Mouse (Mus musculus): ENCODE results near the gene Vps13a.
"Not testable (repeated sequence)": the region's sequence is repeated elsewhere in the genome, so short reads cannot be mapped to it uniquely, and the experiment has no call there.

Vps13a gene

GRCm38 (mm10) chr19:16780790-16781384, at the start of gene Vps13a:
Vps13a (minus strand) TSS chr19:16780933.
- DNase-seq = peak; percentile 81 to 86

- DNase-seq = no peak
These were observed 46.9 kb upstream of the Vps13a start for GRCm38 (mm10) chr19:16827657-16828056.

DNA sequence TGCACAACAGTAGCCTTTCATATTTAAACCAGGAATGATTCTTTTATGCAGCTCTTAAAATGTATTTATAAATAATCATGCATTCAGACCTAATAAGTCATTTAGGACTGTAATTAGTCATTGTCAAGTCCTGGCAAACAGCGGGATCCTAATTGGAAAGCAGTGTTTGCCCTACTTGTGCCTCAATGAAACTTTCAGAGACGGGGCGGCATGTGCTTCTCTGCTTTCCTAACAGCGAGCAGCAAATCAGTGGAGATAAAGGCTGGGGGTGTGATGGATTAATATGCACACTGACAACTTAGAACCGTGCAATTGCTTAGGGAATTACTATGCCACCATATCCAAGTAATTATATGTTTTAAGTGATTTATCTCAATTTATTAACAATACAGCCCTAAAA, 44.5 kb upstream of the Vps13a start:
- DNase-seq = no peak

DNA sequence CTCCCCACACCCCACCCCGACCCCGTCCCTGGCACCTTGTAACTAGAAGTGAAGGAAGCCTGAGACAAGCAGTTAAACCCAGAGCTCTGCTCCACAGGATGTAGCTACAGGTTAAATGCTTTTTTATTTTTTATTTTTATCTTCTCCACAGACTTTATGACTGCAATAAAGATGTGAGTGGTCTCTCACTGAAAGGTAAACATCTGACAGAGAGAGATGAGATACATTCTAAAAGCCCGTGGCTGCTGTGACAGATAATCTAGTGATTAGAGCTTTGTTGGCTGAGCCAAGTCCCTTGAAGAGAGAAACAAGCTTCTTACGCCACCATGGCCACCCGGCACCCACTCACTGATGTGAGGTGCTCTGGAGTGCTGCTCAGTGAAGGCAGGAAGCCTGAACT, 34.1 kb upstream of the Vps13a start:
- DNase-seq = no peak

GRCm38 (mm10) chr19:16813306-16813705, 32.6 kb upstream of the Vps13a start:
- peak; percentile 3 to 9 for DNase-seq

DNA sequence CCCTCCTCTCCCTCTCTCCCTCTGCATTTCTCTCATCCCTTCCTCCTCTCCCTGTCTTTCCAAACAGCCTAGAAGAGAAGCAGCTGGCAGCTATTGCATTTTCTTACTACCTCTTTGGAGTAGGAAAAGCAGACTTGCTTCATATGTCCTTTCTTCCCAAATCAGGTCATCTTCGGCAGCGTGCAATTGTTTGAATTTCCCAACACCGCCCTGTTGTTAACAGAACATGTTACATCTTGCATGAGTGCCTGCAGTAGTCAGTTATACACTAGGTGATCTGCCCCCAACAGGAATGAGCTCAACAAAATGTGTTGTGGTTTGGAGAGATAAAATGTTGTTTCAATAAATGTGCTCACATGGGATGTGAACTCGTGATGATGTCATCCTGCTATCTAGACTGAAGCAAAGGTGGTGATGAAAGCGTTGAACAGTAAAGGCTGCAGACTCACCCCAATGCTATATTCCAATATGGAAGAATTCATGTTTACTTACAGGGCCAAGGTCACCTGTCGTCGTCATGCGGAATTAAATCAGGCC, 31.4 kb upstream of the Vps13a start:
- DNase-seq = no peak

GRCm38 (mm10) chr19:16805102-16805501, 24.4 kb upstream of the Vps13a start:
- DNase-seq = no peak

GRCm38 (mm10) chr19:16804578-16804977, 23.8 kb upstream of the Vps13a start:
- no peak for DNase-seq

DNA sequence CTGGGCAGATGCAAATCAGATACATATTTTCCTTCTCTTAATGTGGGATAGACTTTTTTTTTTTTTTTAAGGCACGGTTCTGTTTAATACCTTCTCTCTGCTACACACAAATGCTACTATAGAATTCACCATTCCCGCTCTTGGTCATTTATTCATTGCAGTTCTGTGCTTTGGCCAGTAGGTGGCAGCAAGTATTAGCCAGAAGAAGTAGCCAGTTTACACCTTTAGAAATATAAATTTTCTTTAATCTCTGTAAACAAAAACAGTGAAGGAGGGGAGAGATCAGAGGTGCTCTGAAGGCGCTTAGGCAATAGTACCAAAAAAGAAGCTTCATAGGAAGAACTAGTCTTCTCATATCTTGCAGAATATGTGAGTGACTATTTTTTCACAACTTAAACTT, 22.0 kb upstream of the Vps13a start:
- peak; percentile 45 to 54 for DNase-seq

- no peak for DNase-seq
These were observed 21.4 kb upstream of the Vps13a start for GRCm38 (mm10) chr19:16802123-16802522.

- DNase-seq = no peak
These were observed 17.2 kb upstream of the Vps13a start for GRCm38 (mm10) chr19:16797923-16798322.

DNA sequence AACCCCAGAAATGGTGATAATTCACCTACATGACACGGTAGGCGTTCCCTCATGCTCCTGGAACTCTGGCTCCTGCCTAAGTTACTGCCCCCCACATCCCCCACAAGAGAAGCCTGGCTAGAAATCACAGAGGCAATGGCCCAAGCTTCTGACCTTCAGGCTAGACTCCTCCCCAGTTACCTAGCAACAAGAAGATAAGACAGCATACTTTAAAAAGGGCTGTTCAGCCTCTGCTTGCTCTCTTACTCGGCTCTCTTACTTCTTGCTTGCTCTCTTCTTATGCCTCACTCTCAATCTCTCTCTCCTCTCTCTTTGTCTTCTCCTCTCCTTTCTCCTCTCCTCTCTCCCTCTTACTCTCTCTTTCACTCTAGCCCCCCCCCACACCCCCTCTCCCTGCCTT, 13.8 kb upstream of the Vps13a start:
- DNase-seq = not testable (repeated sequence)

DNA sequence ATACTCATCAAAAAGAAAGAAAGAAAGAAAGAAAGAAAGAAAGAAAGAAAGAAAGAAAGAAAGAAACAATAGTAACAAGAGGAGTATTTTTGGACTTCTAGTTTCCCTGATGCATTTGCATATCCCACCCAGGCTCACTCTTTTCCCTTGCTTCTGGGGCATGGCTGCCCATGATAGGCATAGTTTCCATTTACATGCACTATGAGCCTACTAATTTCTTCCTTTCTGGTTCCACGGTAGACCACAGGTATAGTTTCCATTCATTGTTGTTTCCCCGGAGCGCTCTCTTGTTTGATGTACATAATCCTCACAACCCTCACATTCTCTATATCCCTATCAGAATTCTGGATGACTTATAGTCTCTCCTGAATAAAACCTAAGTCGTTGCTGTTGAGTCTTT, 9.2 kb upstream of the Vps13a start:
- DNase-seq = no peak

DNA sequence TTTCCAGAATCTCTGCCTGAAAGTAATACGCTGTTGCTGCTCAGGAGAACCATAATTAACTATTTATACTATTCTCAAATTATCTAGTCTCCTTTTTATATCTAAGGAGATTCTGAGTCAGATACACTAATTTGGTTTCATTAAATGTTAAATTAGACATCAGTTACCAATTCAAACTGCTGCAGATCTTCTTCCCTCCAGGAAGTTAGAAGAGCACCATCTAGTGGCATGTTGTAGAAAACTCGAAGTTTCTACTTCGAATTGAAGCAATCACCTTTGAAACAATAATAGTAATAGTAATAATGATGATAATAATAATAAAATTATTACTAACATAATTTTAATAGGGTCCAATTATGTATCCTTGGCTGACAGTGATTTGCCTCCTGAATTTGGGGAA, 4.1 kb upstream of the Vps13a start:
- DNase-seq = no peak

DNA sequence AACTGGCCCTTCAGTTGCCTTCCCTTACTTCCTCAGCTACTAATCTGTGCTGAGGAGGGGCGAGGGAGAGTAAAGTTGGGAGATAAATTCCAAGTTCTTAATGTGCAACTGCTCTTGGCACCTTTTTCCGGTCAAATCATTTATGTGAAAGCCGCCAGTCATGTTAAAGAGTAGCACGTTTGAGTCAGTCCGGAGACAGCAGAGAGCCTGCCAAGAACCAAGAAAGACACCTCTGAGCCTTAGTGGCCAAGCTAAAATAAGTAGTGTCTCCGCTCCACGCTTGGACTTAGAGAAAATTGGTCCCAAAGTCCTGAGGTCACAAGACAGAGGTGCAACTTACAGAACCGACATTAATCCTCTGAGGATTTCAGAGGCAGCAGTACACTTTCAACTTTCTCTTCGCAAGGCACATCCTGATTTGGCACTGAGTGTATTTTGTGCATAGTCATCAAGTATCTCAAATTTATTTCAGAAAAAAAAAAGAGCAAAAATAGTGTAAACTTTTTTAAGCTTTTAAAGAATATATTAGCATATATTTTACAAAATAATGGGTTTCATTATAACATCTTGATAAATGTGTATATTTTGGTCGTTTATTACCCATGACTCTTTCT, 780 bp upstream of the Vps13a start:
- no peak for DNase-seq

GRCm38 (mm10) chr19:16780251-16780783, 416 bp downstream of the Vps13a start:
- peak; percentile 54 to 56 for DNase-seq

- no peak for DNase-seq
These were observed 947 bp downstream of the Vps13a start for GRCm38 (mm10) chr19:16779786-16780185.

GRCm38 (mm10) chr19:16779281-16779680, 1.5 kb downstream of the Vps13a start:
- peak; percentile 7 to 19 for DNase-seq

GRCm38 (mm10) chr19:16778578-16778977, 2.2 kb downstream of the Vps13a start:
- DNase-seq = no peak

- no peak for DNase-seq
These were observed 2.8 kb downstream of the Vps13a start for GRCm38 (mm10) chr19:16777901-16778300.

GRCm38 (mm10) chr19:16777391-16777790, 3.3 kb downstream of the Vps13a start:
- DNase-seq = not testable (repeated sequence)

GRCm38 (mm10) chr19:16773237-16774016, 7.3 kb downstream of the Vps13a start:
- DNase-seq = no peak

GRCm38 (mm10) chr19:16767407-16767806, 13.3 kb downstream of the Vps13a start:
- no peak for DNase-seq
